Mouse (Mus musculus) retina, postnatal 7 days (tissue): ENCODE results near the gene Krt2.

Experiments
- DNase-seq: peaks from one replicate; pipeline ENCODE4 v3.0.0-alpha.2; 2012; ENCODE audit warnings: low read depth, low spot score

Krt2 gene

GRCm38 (mm10) chr15:101817875-101818274 lies at the start of gene Krt2:
TSS of gene Krt2 (minus strand) at chr15:101818169.
- DNase-seq = no peak

DNA sequence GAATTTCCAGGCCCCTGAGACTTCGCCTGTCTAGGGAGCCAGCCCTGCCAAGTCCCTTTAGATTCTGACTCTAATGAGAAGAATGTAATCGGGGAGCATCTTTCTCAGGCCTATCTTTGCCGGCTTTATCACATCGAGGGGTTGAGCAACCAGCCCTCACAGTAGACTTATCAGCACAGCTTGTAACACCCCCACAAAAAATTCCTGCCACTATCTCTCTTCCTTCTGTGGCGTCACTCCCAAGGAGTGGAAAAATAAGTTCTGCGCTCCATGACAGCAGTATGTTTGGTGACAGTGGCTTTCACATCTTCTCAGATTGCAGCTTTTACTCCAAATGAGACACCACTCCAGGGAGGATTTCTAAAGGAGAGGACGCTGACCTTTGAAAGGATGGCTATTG lies 48.8 kb upstream of the Krt2 start:
- no peak for DNase-seq

- DNase-seq = no peak
Measured at GRCm38 (mm10) chr15:101860421-101861130, 42.6 kb upstream of the Krt2 start.

DNA sequence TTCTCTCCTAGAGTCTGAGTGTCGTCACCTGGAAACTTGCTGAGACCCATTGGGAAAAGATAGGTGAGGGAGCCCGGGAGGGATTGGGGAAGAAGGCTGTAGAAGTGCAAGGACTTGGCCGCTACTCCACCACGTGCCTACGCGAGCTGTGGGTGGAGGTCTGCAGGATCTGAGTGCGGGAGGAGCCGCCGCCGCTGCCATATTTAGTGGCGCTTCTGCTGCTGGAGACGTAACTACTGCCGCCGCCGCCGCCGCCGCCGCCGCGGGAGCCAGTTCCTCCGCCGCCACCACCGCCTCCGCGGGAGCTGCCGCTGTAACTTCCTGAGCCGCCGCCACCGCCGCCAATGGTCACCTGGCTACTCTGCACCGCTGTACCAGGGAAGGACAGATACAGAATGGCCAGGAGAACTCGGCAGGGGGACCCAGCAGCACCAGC lies 41.8 kb upstream of the Krt2 start:
- DNase-seq = no peak

- no peak for DNase-seq
Measured at GRCm38 (mm10) chr15:101858673-101859425, 40.9 kb upstream of the Krt2 start.

DNA sequence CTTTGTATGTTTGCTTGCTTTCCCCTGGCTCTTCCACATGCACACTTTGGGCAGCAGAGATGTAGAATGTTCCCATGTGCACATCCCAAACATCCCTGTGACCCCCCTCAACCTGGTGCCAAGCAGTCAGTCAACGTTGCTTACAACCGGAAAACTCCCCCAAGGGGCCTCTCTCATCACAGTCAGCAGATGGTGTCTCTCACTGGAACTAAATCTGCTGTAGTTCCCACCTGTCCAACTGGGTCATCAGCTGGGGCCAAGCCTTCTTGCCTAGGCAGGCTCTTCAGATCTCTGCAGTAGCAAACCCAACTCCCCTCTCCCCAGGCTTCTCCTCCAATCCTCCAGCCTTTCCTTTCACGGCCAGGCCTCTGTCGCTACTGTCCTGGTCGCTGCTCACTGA lies 38.7 kb upstream of the Krt2 start:
- DNase-seq = no peak

GRCm38 (mm10) chr15:101855732-101856131 lies 37.8 kb upstream of the Krt2 start:
- no peak for DNase-seq

- DNase-seq = no peak
Measured at GRCm38 (mm10) chr15:101854294-101854693, 36.3 kb upstream of the Krt2 start.

GRCm38 (mm10) chr15:101852571-101852970 lies 34.6 kb upstream of the Krt2 start:
- DNase-seq = no peak

GRCm38 (mm10) chr15:101850694-101851093 lies 32.7 kb upstream of the Krt2 start, which contains the start of gene Krt1:
TSS of gene Krt1 (minus strand) at chr15:101850794.
- no peak for DNase-seq

- DNase-seq = no peak
Measured at GRCm38 (mm10) chr15:101845971-101846403, 28.0 kb upstream of the Krt2 start.

DNA sequence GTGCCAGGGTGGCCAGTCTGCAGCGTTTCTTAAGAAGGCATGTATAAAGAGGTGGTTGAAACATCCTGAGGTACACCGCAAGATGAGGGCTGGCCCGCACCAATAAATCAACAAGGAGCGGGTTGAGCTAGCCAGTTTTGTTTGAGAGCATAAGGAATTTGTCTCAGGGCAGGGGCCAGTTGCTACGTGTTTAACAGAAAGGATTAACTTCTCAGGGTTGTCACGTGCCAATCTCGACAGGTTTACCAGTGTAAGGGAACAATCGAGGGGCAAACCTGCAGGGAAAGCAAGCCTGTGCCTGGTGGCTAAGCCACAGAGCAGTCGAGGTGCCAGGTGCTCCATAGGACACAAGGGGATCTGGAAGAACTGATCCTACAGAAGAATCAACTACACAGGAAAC lies 25.2 kb upstream of the Krt2 start:
- DNase-seq = no peak

DNA sequence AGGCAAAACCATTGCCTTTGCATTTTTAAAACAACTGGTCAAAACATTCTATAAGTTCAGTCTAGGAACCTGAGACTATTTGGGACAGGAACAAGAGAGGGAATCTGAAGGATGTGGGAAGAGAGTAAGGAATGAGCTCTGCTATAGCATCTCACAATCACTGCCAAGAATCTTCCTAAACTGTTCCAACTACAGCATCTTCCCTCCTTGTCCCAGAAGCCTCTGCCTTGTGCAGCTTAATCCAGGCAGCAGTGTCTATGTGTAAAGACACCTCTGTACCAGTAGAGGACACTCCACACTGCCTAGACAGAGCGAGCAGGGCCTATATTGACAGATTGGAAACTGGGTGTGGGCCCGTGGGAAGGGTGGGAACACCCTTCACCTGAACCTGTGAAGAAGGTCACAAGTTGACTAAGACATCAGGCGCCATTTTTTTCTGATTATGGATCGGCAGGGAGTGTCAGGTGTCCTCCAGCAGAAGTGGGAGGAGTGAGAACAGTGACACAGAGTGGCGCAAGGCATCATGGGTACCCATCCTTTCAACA lies 16.9 kb upstream of the Krt2 start:
- no peak for DNase-seq

GRCm38 (mm10) chr15:101833131-101833530 lies 15.2 kb upstream of the Krt2 start:
- no peak for DNase-seq

DNA sequence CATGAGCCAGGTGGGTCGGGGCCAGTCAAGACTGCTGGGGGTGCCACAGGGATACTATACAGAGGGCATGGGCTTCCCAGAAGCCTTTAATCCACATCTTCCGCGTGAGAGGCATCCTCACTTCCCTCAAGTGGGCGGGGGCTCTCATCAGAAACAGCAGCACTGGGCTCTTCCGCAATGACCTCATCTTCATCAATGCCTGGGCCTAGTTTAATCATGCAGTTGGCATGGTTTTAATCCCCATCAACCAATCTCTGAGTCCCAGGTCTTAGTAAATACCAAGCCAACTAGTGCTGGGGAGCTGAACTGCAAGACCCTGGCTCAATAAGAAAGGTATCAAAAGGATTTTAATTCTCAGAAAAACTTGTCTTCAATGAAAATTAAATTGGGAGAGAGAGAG lies 11.5 kb upstream of the Krt2 start:
- DNase-seq = no peak

DNA sequence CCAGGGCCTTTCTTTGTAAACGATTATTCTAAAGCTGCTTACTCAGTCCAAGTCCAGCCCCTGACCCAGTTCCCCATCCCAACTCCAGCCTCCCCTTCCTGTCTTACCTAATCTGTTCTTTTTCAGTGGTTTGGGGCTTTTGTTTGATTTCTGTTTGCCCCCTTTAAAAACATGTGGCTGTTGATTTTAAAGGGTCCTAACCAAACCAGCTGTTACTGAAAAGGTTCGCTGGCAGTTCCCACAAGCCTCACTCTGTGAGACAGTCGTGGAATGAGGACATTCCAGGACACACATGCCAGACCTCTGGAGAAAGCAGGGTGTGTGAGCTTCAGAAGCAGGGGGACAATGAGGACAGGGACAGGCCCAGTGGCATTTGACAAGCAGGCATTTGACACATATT lies 3.8 kb upstream of the Krt2 start:
- no peak for DNase-seq

DNA sequence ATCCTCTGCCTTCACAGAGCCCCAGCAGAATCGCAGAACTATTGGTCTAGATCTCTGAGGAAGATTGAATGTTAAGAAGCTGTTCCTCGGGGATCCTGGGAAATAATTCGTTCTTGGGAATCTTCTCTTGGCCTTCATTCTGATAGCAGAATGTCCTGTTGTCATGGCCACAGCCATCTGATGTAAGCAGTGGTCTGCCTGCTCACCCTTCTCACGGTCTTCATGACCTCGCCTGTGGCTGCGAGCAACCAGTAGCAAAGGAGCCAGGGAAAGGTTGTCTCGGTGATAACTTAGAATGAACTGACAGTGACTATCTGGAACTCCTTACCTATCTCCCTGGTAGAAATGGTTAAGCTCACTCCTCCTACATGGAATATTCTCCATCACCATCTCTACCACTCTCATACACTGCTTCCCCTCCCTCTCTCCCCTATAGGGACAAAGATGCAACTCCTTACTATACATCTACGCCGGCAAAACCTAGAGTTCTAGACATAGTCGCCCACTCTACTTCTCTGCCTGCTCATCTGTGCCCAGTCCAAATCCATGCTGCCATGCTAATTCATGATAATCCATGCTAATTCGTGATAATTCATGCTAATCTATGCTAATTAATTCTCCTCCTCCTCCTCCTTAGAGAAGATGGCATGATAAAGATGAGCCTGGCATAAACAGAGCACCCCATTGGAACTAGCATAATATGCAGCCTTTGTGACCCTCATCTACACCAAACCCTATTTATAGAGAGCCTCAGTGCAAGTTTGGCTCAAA lies 14.7 kb downstream of the Krt2 start:
- DNase-seq = peak; percentile 19

DNA sequence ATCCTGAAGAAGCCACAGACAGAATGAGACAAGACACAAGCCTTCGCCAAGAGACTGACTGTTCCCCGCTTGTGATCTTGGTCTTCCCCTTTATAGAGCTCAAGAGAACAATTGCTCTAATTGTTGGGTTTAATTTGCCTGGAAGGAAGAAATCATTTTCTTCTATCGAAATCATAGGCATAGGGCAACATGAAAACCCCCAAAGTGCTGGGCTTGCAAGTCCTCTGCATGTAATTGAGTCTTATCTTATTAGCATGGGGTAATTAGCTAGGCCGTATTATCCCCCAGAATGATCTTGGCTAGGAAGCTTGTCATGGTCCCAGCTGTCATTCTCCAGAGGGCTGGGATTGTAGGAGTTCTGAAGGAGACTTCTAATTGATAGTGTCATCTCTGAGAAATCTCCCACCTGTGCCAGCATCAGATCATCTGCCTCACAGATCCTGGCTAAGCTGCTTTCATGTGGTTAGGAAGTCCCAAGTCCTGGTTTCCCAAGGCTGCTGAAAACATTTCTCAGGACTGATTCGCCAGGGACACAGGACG lies 15.6 kb downstream of the Krt2 start, which contains the start of gene Krt73:
Gene Krt73 (minus strand): TSS at position 51 of the 540 bp plus-strand sequence.
- peak; percentile 84 for DNase-seq

GRCm38 (mm10) chr15:101790867-101791266 lies 27.1 kb downstream of the Krt2 start:
- DNase-seq = no peak

GRCm38 (mm10) chr15:101786360-101786759 lies 31.6 kb downstream of the Krt2 start, which contains the start of gene Krt72:
TSS of gene Krt72 (minus strand) at chr15:101786460.
- DNase-seq = no peak

GRCm38 (mm10) chr15:101773420-101773819 lies 44.5 kb downstream of the Krt2 start:
- no peak for DNase-seq
